Mouse (Mus musculus) liver, adult 2 months (tissue): ENCODE data around the gene Lipf.

Experiments
- CTCF ChIP-seq: fragments of 200-500 bp; IDR thresholded peaks from 2 replicates; pipeline ENCODE4 v1.5.1; 2011; ENCODE audit warnings: low read depth, low read length, control low read depth
- POLR2A ChIP-seq: fragments of 200-500 bp; IDR thresholded peaks from 2 replicates; pipeline ENCODE4 v1.6.1; 2011; ENCODE audit warnings: low read length, control low read depth; ENCODE audit not compliant: insufficient read depth; ENCODE audit errors: extremely low read depth

- TF ChIP-seq POLR2A (no peak), CTCF (no peak)
Observed at GRCm38 (mm10) chr19:33960887-33961286, at the start of gene Lipf.
